Mouse (Mus musculus) embryonic facial prominence, embryonic 15.5 days (tissue): Measurements from ENCODE around the gene Serpinb2. TPM values are rescaled to one million over a fixed set of nuclear protein-coding genes. Genes with fewer than 3 reads are reported as not detected.

ENCODE experiments used
- ATAC-seq: fragments of 200-750 bp; cut with Nextera tagmentation; 2 replicates; pipeline ENCODE4 v1.8.0; 2017; ENCODE audit warnings: low read depth, moderate TSS enrichment; ENCODE audit not compliant: insufficient number of reproducible peaks, low FRiP score, low TSS enrichment
- H3K27ac ChIP-seq: fragments of 300-500 bp; sonication (generic); replicated peaks from 2 replicates; pipeline ENCODE4 v1.5.1; 2015; ENCODE audit warnings: mild to moderate bottlenecking, inconsistent platforms
- H3K27me3 ChIP-seq: fragments of 300-500 bp; sonication (generic); 2 replicates; pipeline ENCODE4 v1.6.1; 2015; ENCODE audit warnings: inconsistent platforms
- H3K36me3 ChIP-seq: fragments of 300-500 bp; sonication (generic); 2 replicates; pipeline ENCODE4 v1.6.1; 2015; ENCODE audit warnings: mild to moderate bottlenecking, inconsistent platforms
- H3K4me1 ChIP-seq: fragments of 300-500 bp; sonication (generic); 2 replicates; pipeline ENCODE4 v1.6.1; 2015; ENCODE audit warnings: inconsistent platforms
- H3K4me2 ChIP-seq: fragments of 300-500 bp; sonication (generic); replicated peaks from 2 replicates; pipeline ENCODE4 v1.6.1; 2015; ENCODE audit warnings: mild to moderate bottlenecking, inconsistent platforms
- H3K4me3 ChIP-seq: fragments of 300-500 bp; sonication (generic); replicated peaks from 2 replicates; pipeline ENCODE4 v1.5.1; 2015; ENCODE audit warnings: mild to moderate bottlenecking, inconsistent platforms
- H3K9ac ChIP-seq: fragments of 300-500 bp; sonication (generic); 2 replicates; pipeline ENCODE4 v1.6.1; 2015; ENCODE audit warnings: inconsistent platforms
- H3K9me3 ChIP-seq: fragments of 300-500 bp; sonication (generic); replicated peaks from 2 replicates; pipeline ENCODE4 v1.6.1; 2016; ENCODE audit warnings: inconsistent platforms
- WGBS: fragments of 180-500 bp; shearing (Covaris S2); methylation state at CpG from one replicate; pipeline ENCODE4 v1.1.7; 2015; 5-methylcytosine and 5-hydroxymethylcytosine counted together
- polyA plus RNA-seq: library from polyadenylated mRNA; unstranded; fragments of >200 nt; fragmentation: Nextera tagmentation; extraction: Ambion mirVana; gene quantifications from 2 replicates; pipeline ENCODE4 v1.2.1, GENCODE M21; 2015

Gene Serpinb2
- polyA plus RNA-seq, 1 experiment from 2014 or later: 15.2 TPM

DNA sequence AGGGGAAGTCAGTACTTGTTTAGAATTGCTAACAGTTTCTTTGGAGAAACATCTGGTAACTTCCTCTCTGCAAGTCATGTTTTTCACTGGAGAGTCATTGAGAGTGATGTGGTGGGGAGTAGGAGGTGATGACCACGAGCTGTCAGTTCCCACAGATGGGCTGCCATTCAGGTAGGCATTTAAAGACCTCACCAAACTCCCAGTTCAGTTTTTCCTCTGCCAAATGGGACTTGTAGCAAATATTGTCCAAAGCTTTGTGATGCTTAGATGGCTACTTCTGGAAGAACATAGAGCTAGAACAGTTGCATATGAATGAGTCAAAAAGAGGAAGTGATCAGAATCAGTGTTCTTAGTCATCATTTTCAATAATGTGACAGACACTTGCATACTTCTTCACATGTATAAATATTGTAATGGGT is 72.7 kb downstream of the Serpinb2 start:
- Histone ChIP-seq H3K27ac (no peak overlapping the region), H3K9ac (no peak overlapping the region), H3K36me3 (no peaks in the 10 kb centered on the region), H3K27me3 (no peaks in the 10 kb centered on the region), H3K9me3 (no peaks in the 10 kb centered on the region), H3K4me1 (no peaks in the 10 kb centered on the region), H3K4me3 (no peak overlapping the region), H3K4me2 (no peak overlapping the region)
- no peak for ATAC-seq
- 50% methylated on average over 1 of the region's 1 CpGs for WGBS

DNA sequence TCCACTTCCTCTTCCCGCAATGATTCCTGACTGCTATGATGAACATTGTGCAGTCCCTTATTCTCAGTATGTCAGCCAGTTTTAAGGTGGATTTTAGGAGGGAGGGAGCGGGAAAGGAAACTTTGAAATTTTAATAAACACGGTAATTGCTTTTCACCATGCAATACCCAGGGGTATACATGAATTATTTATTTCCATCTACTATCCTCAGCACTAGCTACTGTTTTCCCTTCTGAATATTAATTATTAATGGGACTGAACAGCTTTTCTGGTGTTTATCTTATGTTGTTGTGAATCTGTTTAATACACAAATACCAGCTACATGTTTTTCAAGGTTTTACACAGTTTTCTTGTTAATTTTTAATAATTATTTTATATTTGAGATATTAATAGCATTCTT is 73.7 kb downstream of the Serpinb2 start:
- Histone ChIP-seq H3K4me2 (no peak overlapping the region), H3K4me1 (no peaks in the 10 kb centered on the region), H3K27ac (no peak overlapping the region), H3K9me3 (no peaks in the 10 kb centered on the region), H3K4me3 (no peak overlapping the region), H3K27me3 (no peaks in the 10 kb centered on the region), H3K36me3 (no peaks in the 10 kb centered on the region), H3K9ac (no peak overlapping the region)
- ATAC-seq: no peak
- WGBS: 85% methylated on average over 3 of the region's 3 CpGs

Other genes starting within 250 kb of the Serpinb2 start
- 6.2 and 7.4 TPM in 2 replicates for gene Serpinb3b, start 233.1 kb upstream of the Serpinb2 start, polyA plus RNA-seq
- gene Serpinb3c, start 233.1 kb upstream of the Serpinb2 start, polyA plus RNA-seq: 4.1 and 5.2 TPM in 2 replicates
- 22.3 and 34.7 TPM in 2 replicates for gene Serpinb11, start 150.2 kb upstream of the Serpinb2 start, polyA plus RNA-seq
- gene Serpinb7, start 111.8 kb upstream of the Serpinb2 start, polyA plus RNA-seq: 28.8 and 32.8 TPM in 2 replicates
- gene Serpinb8, start 78.6 kb downstream of the Serpinb2 start, polyA plus RNA-seq: 12.8 and 20.2 TPM in 2 replicates